Mouse (Mus musculus): ENCODE measurements around the gene Kcnd3.
"Not testable (repeated sequence)": the region's sequence is repeated elsewhere in the genome, so short reads cannot be mapped to it uniquely, and the experiment has no call there.

Kcnd3 gene

GRCm38 (mm10) chr3:105666996-105667523 is 214.9 kb downstream of the Kcnd3 start:
- no peak for DNase-seq

GRCm38 (mm10) chr3:105668161-105668560 is 216.0 kb downstream of the Kcnd3 start:
- DNase-seq, result no peak

GRCm38 (mm10) chr3:105669776-105670175 is 217.6 kb downstream of the Kcnd3 start:
- no peak for DNase-seq

GRCm38 (mm10) chr3:105670801-105671200 is 218.7 kb downstream of the Kcnd3 start:
- no peak for DNase-seq

- peak; percentile 60 for DNase-seq
These were observed 222.6 kb downstream of the Kcnd3 start for GRCm38 (mm10) chr3:105674595-105675218.

GRCm38 (mm10) chr3:105675932-105676331 is 223.8 kb downstream of the Kcnd3 start:
- no peak for DNase-seq

- no peak for DNase-seq
These were observed 228.2 kb downstream of the Kcnd3 start for GRCm38 (mm10) chr3:105680346-105680745.

GRCm38 (mm10) chr3:105686394-105687323 is 234.5 kb downstream of the Kcnd3 start:
- DNase-seq, result no peak

- DNase-seq, result peak; percentile 92
These were observed 235.4 kb downstream of the Kcnd3 start, which contains the start of gene Ddx20 for GRCm38 (mm10) chr3:105687324-105688060. Gene Ddx20 (minus strand): TSS chr3:105687574.

- DNase-seq, result no peak
These were observed 236.4 kb downstream of the Kcnd3 start for GRCm38 (mm10) chr3:105688536-105688935.

GRCm38 (mm10) chr3:105693327-105694080 is 241.4 kb downstream of the Kcnd3 start:
- no peak for DNase-seq

- DNase-seq, result peak; percentile 64
These were observed 243.6 kb downstream of the Kcnd3 start for GRCm38 (mm10) chr3:105695476-105696386.

GRCm38 (mm10) chr3:105696387-105697147 is 244.4 kb downstream of the Kcnd3 start:
- DNase-seq, result no peak

- DNase-seq, result no peak
These were observed 245.0 kb downstream of the Kcnd3 start for GRCm38 (mm10) chr3:105697148-105697441.

GRCm38 (mm10) chr3:105698311-105698710 is 246.2 kb downstream of the Kcnd3 start:
- DNase-seq, result no peak

- no peak for DNase-seq
These were observed 247.3 kb downstream of the Kcnd3 start for GRCm38 (mm10) chr3:105699241-105699933.

GRCm38 (mm10) chr3:105700786-105701185 is 248.7 kb downstream of the Kcnd3 start:
- not testable (repeated sequence) for DNase-seq

GRCm38 (mm10) chr3:105701399-105701798 is 249.3 kb downstream of the Kcnd3 start:
- DNase-seq, result no peak

- DNase-seq, result no peak
These were observed 251.4 kb downstream of the Kcnd3 start for GRCm38 (mm10) chr3:105703571-105703970.

Data from cerebellum, adult 11 months (tissue).